Mouse (Mus musculus): ENCODE results near the gene Tmem63c.

Gene Tmem63c

GRCm38 (mm10) chr12:87021040-87021439 lies at the start of gene Tmem63c:
Tmem63c (plus strand) TSS chr12:87021340.
- DNase-seq: no peak

- DNase-seq: peak; percentile 79
Measured at GRCm38 (mm10) chr12:86973216-86973615, 47.9 kb upstream of the Tmem63c start.

- DNase-seq: peak; percentile 86
Measured at GRCm38 (mm10) chr12:86973706-86974105, 47.4 kb upstream of the Tmem63c start.

GRCm38 (mm10) chr12:86974387-86975288 lies 46.5 kb upstream of the Tmem63c start:
- DNase-seq: peak; percentile 62

GRCm38 (mm10) chr12:86975761-86976160 lies 45.4 kb upstream of the Tmem63c start:
- no peak for DNase-seq

- DNase-seq: no peak
Measured at GRCm38 (mm10) chr12:86976511-86977168, 44.5 kb upstream of the Tmem63c start.

- DNase-seq: peak; percentile 92
Measured at GRCm38 (mm10) chr12:86977833-86978232, 43.3 kb upstream of the Tmem63c start.

GRCm38 (mm10) chr12:86981180-86981579 lies 40.0 kb upstream of the Tmem63c start:
- no peak for DNase-seq

GRCm38 (mm10) chr12:86983470-86984193 lies 37.5 kb upstream of the Tmem63c start:
- DNase-seq: peak; percentile 63

- no peak for DNase-seq
Measured at GRCm38 (mm10) chr12:86984194-86984555, 37.0 kb upstream of the Tmem63c start.

- no peak for DNase-seq
Measured at GRCm38 (mm10) chr12:86986562-86986961, 34.6 kb upstream of the Tmem63c start.

- no peak for DNase-seq
Measured at GRCm38 (mm10) chr12:86988227-86988626, 32.9 kb upstream of the Tmem63c start.

- DNase-seq: no peak
Measured at GRCm38 (mm10) chr12:86989378-86989777, 31.8 kb upstream of the Tmem63c start.

- no peak for DNase-seq
Measured at GRCm38 (mm10) chr12:86989890-86990754, 31.0 kb upstream of the Tmem63c start, which contains the start of gene Zdhhc22. Zdhhc22 (minus strand) TSS chr12:86990430.

GRCm38 (mm10) chr12:86990755-86991110 lies 30.4 kb upstream of the Tmem63c start:
- DNase-seq: no peak

GRCm38 (mm10) chr12:86994166-86994565 lies 27.0 kb upstream of the Tmem63c start:
- no peak for DNase-seq

GRCm38 (mm10) chr12:86994776-86995175 lies 26.4 kb upstream of the Tmem63c start:
- DNase-seq: no peak

- no peak for DNase-seq
Measured at GRCm38 (mm10) chr12:86995931-86996330, 25.2 kb upstream of the Tmem63c start.

GRCm38 (mm10) chr12:86998699-86999098 lies 22.4 kb upstream of the Tmem63c start:
- DNase-seq: no peak

- DNase-seq: no peak
Measured at GRCm38 (mm10) chr12:86999283-86999820, 21.8 kb upstream of the Tmem63c start.

- DNase-seq: no peak
Measured at GRCm38 (mm10) chr12:87000151-87000839, 20.8 kb upstream of the Tmem63c start.

GRCm38 (mm10) chr12:87000840-87001176 lies 20.3 kb upstream of the Tmem63c start:
- no peak for DNase-seq

Data from right cerebral cortex, adult 18-20 months (tissue).